Mouse (Mus musculus) left cerebral cortex, adult 2 months (tissue): ENCODE data around the gene Nt5m. TPM values are rescaled to one million over a fixed set of nuclear protein-coding genes. Genes with fewer than 3 reads are reported as not detected.
"Not testable (repeated sequence)": the region's sequence is repeated elsewhere in the genome, so short reads cannot be mapped to it uniquely, and the experiment has no call there.

Experiments
- DNase-seq, 2 experiments: peaks; one replicate each; pipeline ENCODE4 v3.0.0; 2021 to 2022; ENCODE audit warnings: low spot score in 2 of 2, mixed read lengths in 1 of 2; ENCODE audit errors: extremely low spot score in 1 of 2
- H3K27ac ChIP-seq: fragments of 200-600 bp; 2 replicates; pipeline ENCODE4 v1.8.1; 2022
- H3K4me3 ChIP-seq: fragments of 200-600 bp; 2 replicates; pipeline ENCODE4 v1.8.1; 2022
- CTCF ChIP-seq: fragments of 200-600 bp; IDR thresholded peaks from 2 replicates; pipeline ENCODE4 v1.8.1; 2022; ENCODE audit warnings: antibody characterized with exemption, mild to moderate bottlenecking, moderate library complexity
- intact Hi-C: fragments of 180-260 bp; cut with DNase I; formaldehyde crosslinking; loops from one replicate; pipeline ENCODE4 v1.15.1; 2025
- total RNA-seq, 2 experiments: library from RNA; stranded (reverse); gene quantifications; 2 replicates each; pipeline ENCODE4 v1.2.3; 2021

Gene Nt5m
- total RNA-seq, 2 experiments from 2014 or later = 49.5 to 51.1 TPM

DNA sequence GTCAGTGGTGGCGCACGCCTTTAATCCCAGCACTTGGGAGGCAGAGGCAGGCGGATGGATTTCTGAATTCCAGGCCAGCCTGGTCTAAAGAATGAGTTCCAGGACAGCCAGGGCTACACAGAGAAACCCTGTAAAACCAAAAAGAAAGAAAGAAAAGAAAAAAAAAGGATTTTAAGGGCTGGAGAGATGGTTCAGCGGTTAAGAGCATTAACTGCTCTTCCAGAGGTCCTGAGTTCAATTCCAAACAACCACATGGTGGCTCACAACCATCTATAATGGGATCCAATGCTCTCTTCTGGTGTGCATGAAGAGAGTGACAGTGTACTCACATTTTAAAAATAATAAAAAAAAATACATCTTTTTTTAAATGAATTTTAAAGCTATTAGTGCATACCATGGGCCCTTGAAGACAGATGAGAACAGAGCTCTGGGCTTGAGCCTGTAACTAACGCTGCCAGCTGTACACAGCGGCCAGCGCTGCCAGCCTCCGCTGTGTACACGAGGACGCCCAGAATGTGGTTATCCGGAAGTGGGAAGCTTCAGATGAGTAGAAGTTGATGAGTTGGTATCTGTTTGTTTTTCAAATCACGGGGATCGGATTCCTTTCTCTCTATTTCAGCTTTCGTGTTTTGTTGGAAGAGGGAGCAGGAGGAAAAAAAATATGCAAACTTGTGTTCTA, 28.6 kb upstream of the Nt5m start:
- no peak; the same call in 1 of the 2 replicates for TF ChIP-seq CTCF
- peak overlapping the region; percentile 86 for H3K4me3 ChIP-seq
- DNase-seq = no peak
- intact Hi-C loops = no loop called here
- H3K27ac ChIP-seq = peak overlapping the region; percentile 100

DNA sequence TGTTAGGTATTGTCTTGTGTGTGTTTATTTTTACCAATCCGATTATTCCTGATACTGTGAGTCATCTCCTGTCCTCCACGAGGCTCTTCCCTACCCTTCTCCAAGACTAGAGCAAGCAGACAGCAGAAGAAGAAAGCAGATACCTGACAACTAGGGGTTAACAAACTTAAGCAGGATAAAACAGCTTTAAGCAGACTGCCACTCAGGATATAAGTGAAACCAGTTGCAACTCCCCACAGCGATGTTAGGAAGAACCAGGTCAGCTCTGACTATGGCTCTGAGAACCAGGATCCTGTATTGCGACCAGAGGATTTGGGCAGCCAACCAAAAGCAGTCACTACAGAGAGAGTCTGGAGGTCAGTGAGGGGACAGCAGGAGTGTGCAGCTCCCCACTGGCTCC, 28.0 kb upstream of the Nt5m start:
- DNase-seq = no peak
- Histone ChIP-seq H3K4me3 (no peak overlapping the region), H3K27ac (peak overlapping the region; percentile 29; the same call in 1 of the 2 replicates)
- TF ChIP-seq CTCF = no peak
- intact Hi-C loops = no loop called here

DNA sequence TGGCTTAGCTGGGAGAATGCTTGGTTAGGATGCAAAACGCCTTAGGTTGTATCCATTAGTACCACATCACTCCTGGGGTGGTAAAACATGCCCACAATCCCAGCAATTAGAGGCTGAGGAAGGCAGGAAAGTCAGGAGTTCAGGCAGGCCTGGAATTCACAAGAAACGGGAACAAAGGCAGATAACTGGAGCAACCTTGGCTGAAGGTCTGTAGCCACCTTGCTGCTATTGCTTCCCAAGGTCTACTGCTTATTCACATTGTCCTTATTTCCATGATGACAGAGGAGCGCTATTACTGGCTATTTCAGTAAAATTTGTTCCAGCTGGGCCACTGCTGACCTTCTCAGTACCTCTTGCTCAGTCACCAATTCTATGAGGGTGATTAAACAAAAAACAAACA, 26.0 kb upstream of the Nt5m start:
- DNase-seq = no peak
- no peak overlapping the region for H3K4me3 ChIP-seq
- no peak for TF ChIP-seq CTCF
- intact Hi-C loops = no loop called here
- H3K27ac ChIP-seq = no peak overlapping the region

DNA sequence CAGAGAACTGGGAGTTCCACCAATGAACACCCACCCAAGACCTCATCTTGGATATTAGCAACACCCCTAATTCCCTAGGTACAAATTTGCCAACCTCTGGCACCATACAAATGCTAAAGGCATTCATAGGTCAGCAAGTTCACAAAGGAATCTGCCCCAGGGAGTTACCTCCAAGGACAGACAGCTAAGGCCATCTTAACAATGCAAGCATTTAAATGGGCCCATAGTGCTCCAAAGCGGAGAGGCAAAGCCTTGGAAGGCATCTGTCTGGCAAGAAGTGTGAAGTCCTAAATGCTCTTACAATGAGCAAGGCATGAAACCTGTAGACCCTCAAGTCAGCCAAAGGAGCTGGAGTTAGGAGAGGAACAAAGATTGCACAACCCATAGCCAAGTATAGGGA, 24.9 kb upstream of the Nt5m start:
- no peak overlapping the region for H3K4me3 ChIP-seq
- no peak for DNase-seq
- no peak overlapping the region for H3K27ac ChIP-seq
- intact Hi-C loops = no loop called here
- TF ChIP-seq CTCF = no peak

DNA sequence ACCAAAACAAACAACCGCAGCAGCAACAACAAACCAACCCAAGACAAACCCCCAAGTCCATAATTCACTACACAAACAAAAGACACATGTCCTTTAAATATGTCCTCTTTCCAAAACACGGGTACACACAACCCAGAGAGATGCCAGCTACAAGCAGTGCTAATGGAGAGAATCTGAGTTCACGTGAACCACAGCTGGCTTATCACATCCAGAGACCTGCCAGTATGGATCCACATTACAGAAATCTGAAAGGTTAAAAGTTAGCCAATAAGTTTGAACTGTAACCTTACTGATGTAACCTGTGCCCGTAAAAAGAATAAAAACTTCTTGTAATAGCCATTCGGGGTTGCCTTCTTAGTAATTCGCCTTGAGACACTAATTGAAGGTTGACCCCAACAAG, 24.3 kb upstream of the Nt5m start:
- TF ChIP-seq CTCF = no peak
- intact Hi-C loops = no loop called here
- DNase-seq = no peak

DNA sequence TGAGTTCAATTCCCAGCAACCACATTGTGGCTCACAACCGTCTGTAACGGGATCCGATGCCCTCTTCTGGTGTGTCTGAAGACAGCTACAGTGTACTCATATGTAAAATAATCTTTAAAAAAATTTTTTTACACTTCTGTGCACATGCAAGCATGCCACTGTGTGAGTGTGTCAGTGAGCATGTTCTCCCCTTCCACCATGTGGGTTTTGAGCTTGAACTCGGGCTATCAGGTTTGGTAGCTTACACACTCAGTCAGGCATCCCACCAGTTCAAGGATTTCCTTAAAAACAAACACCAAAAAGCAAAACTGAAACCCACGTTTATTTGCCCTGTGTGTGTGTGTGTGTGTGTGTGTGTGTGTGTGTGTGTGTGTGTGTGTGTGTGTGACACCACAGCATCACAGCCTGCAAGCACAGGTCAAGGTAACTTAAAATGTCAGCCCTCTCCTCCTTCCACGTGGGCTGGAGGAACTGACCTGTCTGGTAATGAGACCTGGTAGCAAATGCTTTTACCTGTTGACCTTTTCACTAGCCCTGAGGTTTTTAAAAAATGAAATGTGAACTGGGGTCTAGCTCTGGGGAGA, 23.7 kb upstream of the Nt5m start:
- DNase-seq = no peak
- intact Hi-C loops = no loop called here
- Histone ChIP-seq H3K4me3 (no peak overlapping the region), H3K27ac (no peak overlapping the region)
- peak; percentile 2 for TF ChIP-seq CTCF

More for the DNA sequence above, 24.3 kb upstream of the Nt5m start:
- Histone ChIP-seq H3K4me3 (no peak overlapping the region), H3K27ac (no peak overlapping the region)

DNA sequence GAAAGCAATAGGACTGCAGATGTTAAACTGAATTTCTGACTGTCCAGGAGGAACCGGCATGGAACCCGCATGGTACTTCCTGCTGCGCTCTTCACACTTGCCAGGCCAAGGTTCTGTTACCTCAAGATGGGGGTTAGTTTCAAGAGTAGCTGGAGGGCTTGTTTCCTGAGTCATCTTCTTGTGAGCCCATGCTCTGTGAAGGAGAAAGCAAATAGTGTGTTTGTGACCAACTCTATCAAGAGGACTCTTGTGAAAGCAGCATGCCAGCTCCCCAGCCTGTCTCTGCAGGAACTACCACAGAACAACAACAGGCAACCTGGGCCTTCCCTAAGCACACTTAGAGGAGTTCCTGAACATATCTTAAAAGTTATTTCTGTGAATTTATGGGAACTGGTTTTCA, 21.3 kb upstream of the Nt5m start:
- Histone ChIP-seq H3K4me3 (no peak overlapping the region), H3K27ac (no peak overlapping the region)
- intact Hi-C loops = no loop called here
- no peak for DNase-seq
- no peak for TF ChIP-seq CTCF

DNA sequence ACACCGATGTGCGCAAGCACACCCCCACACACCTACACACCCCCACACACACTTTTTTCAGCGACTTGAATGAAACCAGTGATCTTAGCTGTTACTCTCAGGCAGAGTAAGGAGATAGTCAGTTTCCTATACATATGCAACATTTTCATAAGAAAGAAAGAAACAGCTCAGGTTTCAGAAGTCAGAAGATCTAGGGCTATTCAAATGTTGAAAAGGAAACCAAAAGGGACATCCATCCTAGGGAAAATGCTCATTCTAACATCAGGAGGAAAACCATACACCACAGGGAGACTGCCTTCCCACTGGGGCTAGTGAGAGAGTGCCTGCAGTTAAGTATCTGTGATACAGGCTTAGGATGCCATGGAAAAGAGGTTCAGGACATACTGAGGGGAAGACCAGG, 17.6 kb upstream of the Nt5m start:
- Histone ChIP-seq H3K27ac (no peak overlapping the region; the same call in 1 of the 2 replicates), H3K4me3 (no peak overlapping the region)
- no peak for TF ChIP-seq CTCF
- DNase-seq = no peak
- intact Hi-C loops = no loop called here

DNA sequence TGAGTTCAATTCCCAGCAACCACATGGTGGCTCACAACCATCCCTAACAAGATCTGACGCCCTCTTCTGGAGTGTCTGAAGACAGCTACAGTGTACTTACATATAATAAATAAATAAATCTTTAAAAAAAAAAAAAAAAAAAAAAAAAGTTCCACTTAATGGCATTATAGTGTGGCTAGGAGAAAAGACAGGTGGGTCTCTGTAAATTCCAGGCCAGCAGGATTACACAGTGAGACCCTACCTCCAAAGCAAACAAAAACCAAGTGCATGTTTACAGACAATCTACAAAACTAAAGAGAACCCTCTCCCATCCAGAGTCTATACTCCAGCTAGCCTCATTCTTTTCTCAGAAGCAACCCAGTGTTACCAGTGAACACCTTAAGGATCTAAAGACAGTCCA, 1.5 kb upstream of the Nt5m start:
- DNase-seq, intact Hi-C loops, H3K4me3 ChIP-seq, H3K27ac ChIP-seq: not testable (repeated sequence)

DNA sequence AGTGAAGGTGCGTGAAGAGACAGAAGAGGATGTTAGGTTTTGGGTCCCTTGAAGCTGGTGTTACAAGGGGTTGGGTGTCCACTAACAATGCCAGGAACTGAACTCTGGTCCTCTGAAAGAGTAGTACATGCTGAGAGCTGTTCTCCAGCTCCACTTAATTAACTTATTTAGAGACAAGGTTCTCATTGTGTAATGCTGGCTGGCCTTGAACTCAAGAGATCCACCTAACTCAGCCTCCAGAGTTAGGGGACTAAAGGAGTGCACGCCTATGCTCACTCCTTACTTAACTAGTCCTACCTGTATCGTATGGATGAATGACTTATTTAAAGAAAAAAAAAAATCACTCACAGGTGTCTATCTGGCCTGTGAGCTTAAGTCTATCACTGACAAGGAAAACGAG, 821 bp upstream of the Nt5m start:
- H3K4me3 ChIP-seq = peak overlapping the region; percentile 99
- intact Hi-C loops = no loop called here
- no peak for DNase-seq
- no peak for TF ChIP-seq CTCF
- H3K27ac ChIP-seq = no peak overlapping the region; the same call in 1 of the 2 replicates

DNA sequence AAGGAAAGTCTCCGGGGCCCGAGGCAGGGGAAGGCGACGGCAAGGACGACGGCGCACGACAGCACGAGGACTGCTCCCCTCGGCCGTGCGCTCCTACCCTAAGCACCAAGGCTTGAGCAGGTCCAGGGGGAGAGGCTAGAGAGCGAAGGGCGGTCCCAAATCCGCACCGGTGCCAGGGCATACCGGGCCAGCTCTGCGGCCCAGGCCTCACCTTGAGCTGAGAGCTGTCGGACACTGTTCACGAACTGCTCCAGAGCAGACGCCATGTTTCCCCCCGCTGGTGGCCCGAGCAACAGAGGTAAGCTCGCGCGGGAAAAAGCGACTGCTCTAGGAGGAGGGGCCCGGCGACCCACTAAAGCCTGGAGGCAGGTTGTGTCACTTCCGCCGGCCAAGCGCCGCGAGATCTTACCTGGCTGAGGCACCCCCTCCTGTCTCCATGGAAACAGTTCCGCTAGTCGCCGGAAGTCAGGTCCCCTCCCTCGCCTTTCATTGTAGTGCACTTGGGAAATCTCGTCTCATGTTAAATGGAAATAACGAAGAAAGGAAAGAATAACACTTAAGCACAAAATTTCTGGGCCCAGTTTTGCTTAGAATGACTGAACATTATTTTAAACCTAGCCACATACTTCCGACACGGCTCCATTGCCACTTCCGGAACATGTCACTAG, 346 bp downstream of the Nt5m start, which contains the start of gene Cops3:
Gene Cops3, minus strand, starts transcription at position 380 of the 668 bp plus-strand sequence.
- DNase-seq = peak; percentile 89 to 95
- Histone ChIP-seq H3K4me3 (peak within 1 kb of the TSS; percentile 99), H3K27ac (peak within 1 kb of the TSS; percentile 99)
- intact Hi-C loops = no loop called here
- no peak for TF ChIP-seq CTCF

DNA sequence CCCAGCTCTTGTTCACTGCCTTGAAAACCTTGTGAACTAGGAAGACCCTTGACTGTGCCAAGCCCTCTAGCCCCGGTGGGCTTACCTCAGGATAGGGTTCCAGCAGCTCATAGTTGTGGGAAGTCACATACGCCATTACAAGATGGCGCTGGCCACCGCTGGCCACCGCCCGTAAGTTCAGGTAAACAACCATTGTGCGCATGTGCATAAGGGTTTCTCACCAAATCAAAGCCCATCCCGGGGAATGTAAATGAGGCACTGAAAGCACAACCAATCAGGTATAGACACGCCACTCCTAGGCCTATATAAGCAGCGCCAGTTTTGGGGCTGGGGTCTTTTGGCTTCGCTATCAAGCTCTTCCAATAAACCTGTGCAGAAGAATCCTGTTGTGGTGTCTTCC, 7.1 kb downstream of the Nt5m start:
- intact Hi-C loops = no loop called here
- no peak for TF ChIP-seq CTCF
- no peak overlapping the region for H3K27ac ChIP-seq
- no peak for DNase-seq
- no peak overlapping the region for H3K4me3 ChIP-seq
